29 mouse cellular contexts compared by ENCODE assay signal in the genomic region with DNA sequence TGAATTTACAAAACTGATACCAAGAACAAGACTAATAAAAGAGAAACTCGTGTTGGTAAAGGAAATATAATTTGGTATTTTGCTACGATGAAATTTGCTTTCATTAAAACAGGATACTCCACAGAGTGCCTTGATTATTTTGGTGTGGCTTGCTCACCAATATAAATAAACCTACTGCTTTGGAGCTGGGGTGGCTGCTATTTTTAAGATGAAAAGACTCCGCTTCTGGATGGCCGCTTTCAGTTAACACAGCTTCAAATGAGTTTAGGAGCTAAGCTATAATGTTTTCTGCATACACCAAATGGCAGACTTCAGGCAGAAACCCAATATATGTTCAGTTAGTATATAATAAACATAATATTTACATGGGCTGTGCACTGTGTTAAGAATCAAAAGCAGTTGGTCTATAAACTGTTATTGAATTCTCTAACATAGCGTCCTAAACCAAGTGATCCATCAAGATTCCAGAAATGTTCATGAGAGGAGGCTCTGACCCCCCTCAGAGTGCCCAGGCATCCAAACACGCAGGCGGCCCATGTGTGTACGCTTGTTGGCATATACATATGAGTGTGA.
A peak's percentile ranks its signal among the peaks of the same experiment; 100 is the strongest.
DNase-seq lines count a peak whose midpoint lies in the region; ATAC-seq and TF ChIP-seq lines count a peak whose summit lies in the region.
"Had no signal": no experiment of that assay in that cellular context is flagged by ENCODE, and none has a peak within 500 bp of the region (broad histone marks: within the 10 kb centered on the region; RNA-seq: fewer than 3 reads in every experiment).

No protein-coding gene starts in this region.

- peak; percentile 64; the same call in 1 of the 2 replicates for ATAC-seq in lung, embryonic 15.5 days (ENCODE audit: borderline replicate concordance, extremely low read depth, low FRiP score, low TSS enrichment)
- no peak for ATAC-seq in lung, postnatal 0 days
- ATAC-seq: forebrain, embryonic 15.5 days; Patski had no signal

- DNase-seq in layer of hippocampus, adult 2 months (ENCODE audit: low spot score in 2 of 2), result no peak
- no peak for DNase-seq in layer of hippocampus, postnatal 10 days (ENCODE audit: low spot score in 2 of 2)
- no peak for DNase-seq in lung, postnatal 0 days (ENCODE audit: low spot score)
- DNase-seq in right cerebral cortex, adult 18-20 months, result peak; percentile 13
- no peak for DNase-seq in right cerebral cortex, postnatal 4 days
- DNase-seq in spleen, adult 18-20 months, result no peak
- DNase-seq: adrenal gland, postnatal 10 days; adrenal gland, postnatal 36 days; B cell, adult 2 months; cerebellum, adult 11 months; cerebellum, adult 2 months; cerebellum, adult 9-11 months; cerebellum, postnatal 25 days; embryo, embryonic 11 days; gastrocnemius, adult 2 months; gastrocnemius, postnatal 14 days; heart, adult 11 months had no signal

- no peak overlapping the region for H3K4me3 ChIP-seq in layer of hippocampus, adult 2 months
- no peak overlapping the region for H3K4me3 ChIP-seq in lung, embryonic 15.5 days
- H3K4me3 ChIP-seq in lung, postnatal 0 days (ENCODE audit: low read depth, low read length), result no peak overlapping the region
- H3K4me3 ChIP-seq: embryonic facial prominence, embryonic 10.5 days; embryonic facial prominence, embryonic 13.5 days; erythroblast, embryonic 14.5 days; forebrain, embryonic 12.5 days; forebrain, embryonic 15.5 days; gastrocnemius, adult 2 months; hindbrain, embryonic 12.5 days; hindbrain, embryonic 15.5 days had no signal

- H3K36me3 ChIP-seq in lung, embryonic 15.5 days, result no peaks in the 10 kb centered on the region
- H3K36me3 ChIP-seq in lung, postnatal 0 days (ENCODE audit: insufficient read depth, low read length), result no peaks in the 10 kb centered on the region
- H3K36me3 ChIP-seq: embryonic facial prominence, embryonic 10.5 days; embryonic facial prominence, embryonic 13.5 days; forebrain, embryonic 12.5 days; forebrain, embryonic 15.5 days; G1E; hindbrain, embryonic 12.5 days; hindbrain, embryonic 15.5 days had no signal

- peak overlapping the region; percentile 79 for H3K27ac ChIP-seq in layer of hippocampus, adult 2 months
- H3K27ac ChIP-seq in lung, embryonic 15.5 days, result peak overlapping the region; percentile 36; the same call in 1 of the 2 replicates
- no peak overlapping the region for H3K27ac ChIP-seq in lung, postnatal 0 days (ENCODE audit: low read length)
- H3K27ac ChIP-seq: embryonic facial prominence, embryonic 10.5 days; embryonic facial prominence, embryonic 13.5 days; forebrain, embryonic 12.5 days; forebrain, embryonic 15.5 days; gastrocnemius, adult 2 months; hindbrain, embryonic 12.5 days; hindbrain, embryonic 15.5 days had no signal

- no peak for TF ChIP-seq CTCF in layer of hippocampus, adult 2 months (conservative IDR thresholded peaks at IDR 0.05)
- no peak for TF ChIP-seq CTCF in lung, postnatal 0 days (IDR thresholded peaks at IDR 0.05)

- no peaks in the 10 kb centered on the region for H3K27me3 ChIP-seq in lung, embryonic 15.5 days
- no peaks in the 10 kb centered on the region for H3K27me3 ChIP-seq in lung, postnatal 0 days (replicated peaks; ENCODE audit: insufficient read depth, low read length)
- H3K27me3 ChIP-seq: CH12.LX; embryonic facial prominence, embryonic 13.5 days; forebrain, embryonic 12.5 days; forebrain, embryonic 15.5 days; hindbrain, embryonic 12.5 days; hindbrain, embryonic 15.5 days; Patski had no signal

- TF ChIP-seq EP300 in lung, postnatal 0 days (IDR thresholded peaks at IDR 0.05), result no peak

- H3K9me3 ChIP-seq in lung, embryonic 15.5 days, result no peaks in the 10 kb centered on the region
- no peaks in the 10 kb centered on the region for H3K9me3 ChIP-seq in lung, postnatal 0 days (ENCODE audit: low read length)
- H3K9me3 ChIP-seq: embryonic facial prominence, embryonic 10.5 days; embryonic facial prominence, embryonic 13.5 days; forebrain, embryonic 12.5 days; forebrain, embryonic 15.5 days; hindbrain, embryonic 12.5 days; hindbrain, embryonic 15.5 days had no signal

- no peak overlapping the region for H3K9ac ChIP-seq in lung, embryonic 15.5 days
- H3K9ac ChIP-seq in lung, postnatal 0 days (replicated peaks; ENCODE audit: low read depth), result no peak overlapping the region
- H3K9ac ChIP-seq: embryonic facial prominence, embryonic 13.5 days; forebrain, embryonic 12.5 days; forebrain, embryonic 15.5 days; hindbrain, embryonic 12.5 days; hindbrain, embryonic 15.5 days had no signal

- H3K4me2 ChIP-seq in lung, embryonic 15.5 days, result no peak overlapping the region
- no peak overlapping the region for H3K4me2 ChIP-seq in lung, postnatal 0 days (replicated peaks; ENCODE audit: low read depth, low read length)
- H3K4me2 ChIP-seq: embryonic facial prominence, embryonic 13.5 days; forebrain, embryonic 12.5 days; forebrain, embryonic 15.5 days; heart, embryonic 11.5 days; hindbrain, embryonic 12.5 days; hindbrain, embryonic 15.5 days had no signal

- peaks cover 8% of the 10 kb centered on the region; the same call in 1 of the 2 replicates for H3K4me1 ChIP-seq in lung, embryonic 15.5 days
- no peaks in the 10 kb centered on the region for H3K4me1 ChIP-seq in lung, postnatal 0 days (ENCODE audit: insufficient read depth, low read depth, low read length)
- H3K4me1 ChIP-seq: embryonic facial prominence, embryonic 10.5 days; embryonic facial prominence, embryonic 13.5 days; forebrain, embryonic 12.5 days; forebrain, embryonic 15.5 days; hindbrain, embryonic 12.5 days; hindbrain, embryonic 15.5 days had no signal

- WGBS in lung, embryonic 15.5 days, result 37% methylated on average over 8 of the region's 8 CpGs
- 47% methylated on average over 8 of the region's 8 CpGs for WGBS in lung, postnatal 0 days
